Mouse (Mus musculus) gastrocnemius, adult 2 months (tissue): ENCODE measurements at regions not wholly inside any gene's neighbourhood (a gene's known extent, or its start where the extent isn't known, plus 50 kb on each side); places are given as distances from the start of the nearest gene placed in this dataset.

ENCODE experiments used
- DNase-seq: peaks from one replicate; pipeline ENCODE4 v3.0.0; 2022
- H3K27ac ChIP-seq: fragments of 200-600 bp; 2 replicates; pipeline ENCODE4 v1.8.1; 2022; ENCODE audit warnings: mild to moderate bottlenecking
- H3K4me3 ChIP-seq: fragments of 200-600 bp; 2 replicates; pipeline ENCODE4 v1.8.1; 2022; ENCODE audit warnings: mild to moderate bottlenecking, moderate library complexity
- CTCF ChIP-seq: fragments of 200-600 bp; IDR thresholded peaks from 2 replicates; pipeline ENCODE4 v1.8.1; 2022; ENCODE audit warnings: antibody characterized with exemption, mild to moderate bottlenecking, moderate library complexity
- intact Hi-C: fragments of 180-260 bp; cut with DNase I; formaldehyde crosslinking; loops from one replicate; pipeline ENCODE4 v1.15.1; 2025

DNA sequence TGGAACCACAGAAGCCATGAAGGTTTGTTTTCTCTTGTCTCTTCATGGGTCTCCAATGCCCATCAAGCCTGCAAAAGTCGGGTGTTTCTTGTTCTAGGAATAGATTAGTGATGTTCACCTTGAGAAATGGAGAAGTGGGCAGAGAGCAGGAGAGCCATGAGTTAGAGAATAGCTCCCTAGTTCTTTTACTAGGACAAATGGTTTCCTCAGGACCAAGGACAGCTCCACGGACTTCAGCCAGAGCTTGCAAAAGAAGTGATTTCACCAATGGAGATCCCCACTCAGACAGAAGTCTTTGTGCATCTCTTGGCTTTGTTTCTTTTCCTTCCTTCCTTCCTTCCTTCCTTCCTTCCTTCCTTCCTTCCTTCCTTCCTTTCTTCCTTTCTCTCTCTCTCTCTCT is 166.3 kb upstream of the 1700012A03Rik start:
- DNase-seq, result no peak
- intact Hi-C loops, result no loop called here
- TF ChIP-seq CTCF, result no peak
- H3K27ac ChIP-seq, result no peak overlapping the region
- H3K4me3 ChIP-seq, result no peak overlapping the region

DNA sequence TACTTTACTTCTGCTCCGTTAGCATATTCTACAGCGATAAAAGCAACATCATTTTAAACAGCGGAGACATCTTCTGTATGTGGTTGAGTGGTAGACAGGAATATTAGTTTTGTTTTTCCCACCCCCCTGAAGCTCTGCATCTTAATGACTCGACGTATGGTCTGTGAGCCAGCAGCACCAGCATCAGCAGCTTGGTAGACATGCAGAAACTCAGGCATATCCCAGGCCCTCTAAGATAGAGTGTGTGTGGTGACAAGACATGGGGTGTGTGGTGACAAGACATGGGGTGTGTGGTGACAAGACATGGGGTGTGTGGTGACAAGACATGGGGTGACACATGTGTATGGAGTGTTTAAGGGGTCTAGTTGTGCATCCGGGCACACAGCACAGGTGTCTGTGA is 175.4 kb upstream of the 1700012A03Rik start:
- TF ChIP-seq CTCF, result no peak
- intact Hi-C loops, result no loop called here
- H3K4me3 ChIP-seq, result no peak overlapping the region
- no peak overlapping the region for H3K27ac ChIP-seq
- DNase-seq, result no peak

DNA sequence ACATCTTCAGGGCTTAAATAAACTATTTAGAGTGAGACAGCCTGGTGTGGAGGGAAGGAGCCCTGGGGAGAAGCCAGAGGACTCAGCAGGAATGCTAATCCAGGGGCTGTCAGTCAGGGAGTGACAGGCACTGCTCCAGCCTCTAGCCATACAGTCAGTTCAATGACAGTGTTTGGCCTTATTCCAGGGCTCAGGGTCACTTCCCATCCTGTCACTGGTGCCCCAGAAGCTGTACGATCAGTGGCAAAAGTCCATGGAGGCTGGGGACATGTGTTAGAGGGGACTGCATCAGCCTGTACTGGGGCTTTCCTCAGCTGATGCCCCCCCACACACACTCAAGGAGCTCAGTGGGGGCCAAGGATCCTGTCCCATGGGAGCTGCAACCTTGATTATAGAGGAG is 176.1 kb upstream of the 1700012A03Rik start:
- DNase-seq, result no peak
- intact Hi-C loops, result no loop called here
- no peak for TF ChIP-seq CTCF
- Histone ChIP-seq H3K4me3 (no peak overlapping the region), H3K27ac (no peak overlapping the region)

DNA sequence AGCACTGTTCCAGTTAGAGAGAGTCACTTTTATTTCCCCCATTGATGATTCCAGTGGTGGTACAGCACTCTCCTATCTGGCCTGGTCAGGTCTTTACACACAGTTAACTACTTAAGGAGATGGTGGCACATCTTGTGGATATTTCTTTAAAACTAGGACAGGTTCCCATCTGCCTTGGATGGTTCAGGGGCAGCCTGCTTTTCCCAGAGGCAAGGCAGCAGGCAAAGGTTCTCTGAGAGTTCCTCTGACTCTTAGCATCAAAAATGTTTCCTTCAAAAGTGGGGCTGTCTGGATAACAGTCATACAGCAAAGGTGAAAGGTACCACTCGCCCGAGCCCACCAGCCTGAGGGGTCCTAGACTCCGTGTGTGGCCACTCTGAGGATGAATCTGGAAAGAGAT is 178.3 kb upstream of the 1700012A03Rik start:
- H3K27ac ChIP-seq, result no peak overlapping the region
- no peak overlapping the region for H3K4me3 ChIP-seq
- intact Hi-C loops, result no loop called here
- TF ChIP-seq CTCF, result no peak
- DNase-seq, result no peak

DNA sequence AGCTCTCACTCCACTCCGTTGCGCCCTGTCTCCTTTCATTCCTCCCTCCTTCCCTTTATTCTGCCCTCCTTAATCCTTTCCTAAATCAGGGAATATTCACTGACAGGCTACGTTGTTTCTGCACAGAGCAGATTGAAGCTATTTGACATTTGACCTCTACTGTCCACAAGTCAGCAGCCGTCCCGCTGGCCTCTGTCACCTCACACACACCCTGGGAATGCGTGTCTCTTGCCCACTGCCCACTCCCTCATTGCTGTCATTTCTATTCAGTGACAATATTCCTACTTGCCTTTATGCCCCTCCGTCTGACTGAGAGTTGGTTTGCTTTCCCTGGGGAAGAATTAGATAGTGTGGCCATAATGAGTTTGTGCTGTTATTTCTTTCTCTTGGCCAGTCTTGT is 188.1 kb upstream of the 1700012A03Rik start:
- TF ChIP-seq CTCF, result no peak
- intact Hi-C loops, result no loop called here
- H3K27ac ChIP-seq, result no peak overlapping the region
- no peak overlapping the region for H3K4me3 ChIP-seq
- DNase-seq, result no peak

DNA sequence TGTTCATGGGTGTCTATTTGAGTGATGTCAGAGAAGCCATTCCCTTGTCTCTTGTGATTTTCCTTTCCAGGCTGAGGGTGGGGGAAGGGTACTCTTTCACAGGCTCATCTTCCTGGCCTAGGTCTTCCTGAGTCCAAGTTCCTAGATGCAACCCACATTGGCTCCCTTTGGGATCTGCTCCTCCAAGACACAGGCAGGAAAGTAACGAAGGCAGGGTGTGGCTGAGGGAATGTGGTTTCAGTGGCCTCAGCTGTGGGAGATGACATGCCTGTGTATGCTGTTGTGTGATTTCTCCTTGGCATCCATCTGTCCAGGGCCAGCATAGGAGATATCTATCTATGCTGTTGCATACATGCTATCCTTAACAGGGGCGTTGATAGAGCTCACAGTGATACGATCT is 190.4 kb upstream of the 1700012A03Rik start:
- intact Hi-C loops, result no loop called here
- no peak overlapping the region for H3K4me3 ChIP-seq
- H3K27ac ChIP-seq, result no peak overlapping the region
- no peak for DNase-seq
- no peak for TF ChIP-seq CTCF

DNA sequence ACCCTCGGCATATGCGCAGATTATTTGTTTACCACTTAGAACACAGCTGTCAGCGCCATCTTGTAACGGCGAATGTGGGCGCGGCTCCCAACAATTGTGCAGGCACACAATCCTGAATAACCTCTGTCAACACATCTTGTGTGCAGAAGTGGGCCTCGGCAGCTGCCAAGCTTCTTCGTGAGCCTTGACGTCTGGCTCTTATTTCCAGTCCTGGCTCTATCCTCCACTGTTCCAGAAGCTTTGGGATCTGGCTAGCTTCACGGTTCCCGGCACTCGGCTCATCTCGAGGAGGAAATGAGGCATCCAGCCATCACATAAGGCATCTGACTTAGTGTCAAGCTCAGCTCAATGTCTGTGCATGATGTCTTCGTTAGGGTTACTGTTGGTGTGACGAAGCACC is 195.8 kb upstream of the 1700012A03Rik start:
- Histone ChIP-seq H3K4me3 (no peak overlapping the region), H3K27ac (no peak overlapping the region)
- DNase-seq, result no peak
- TF ChIP-seq CTCF, result no peak
- intact Hi-C loops, result no loop called here

DNA sequence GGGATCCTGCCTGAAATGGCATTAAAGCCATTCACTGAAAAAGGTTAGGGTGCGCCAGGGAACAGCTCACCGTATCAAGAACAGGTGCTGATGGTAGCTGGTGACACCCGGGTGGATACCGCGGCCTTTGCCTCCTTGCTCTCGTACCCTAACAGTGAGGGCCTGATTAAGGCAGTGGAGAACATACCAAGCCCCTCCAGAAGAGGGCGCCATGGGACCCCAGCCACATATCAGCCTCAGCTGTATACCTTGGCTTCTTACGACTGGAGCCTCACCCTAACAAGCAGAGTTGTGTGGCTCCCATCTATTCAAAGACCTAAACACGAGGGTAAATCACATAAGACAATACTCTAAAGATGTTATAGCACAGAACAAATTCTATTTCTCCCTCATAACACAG is 203.7 kb upstream of the 1700012A03Rik start:
- intact Hi-C loops, result no loop called here
- TF ChIP-seq CTCF, result no peak
- DNase-seq, result no peak
- Histone ChIP-seq H3K4me3 (no peak overlapping the region), H3K27ac (no peak overlapping the region)

DNA sequence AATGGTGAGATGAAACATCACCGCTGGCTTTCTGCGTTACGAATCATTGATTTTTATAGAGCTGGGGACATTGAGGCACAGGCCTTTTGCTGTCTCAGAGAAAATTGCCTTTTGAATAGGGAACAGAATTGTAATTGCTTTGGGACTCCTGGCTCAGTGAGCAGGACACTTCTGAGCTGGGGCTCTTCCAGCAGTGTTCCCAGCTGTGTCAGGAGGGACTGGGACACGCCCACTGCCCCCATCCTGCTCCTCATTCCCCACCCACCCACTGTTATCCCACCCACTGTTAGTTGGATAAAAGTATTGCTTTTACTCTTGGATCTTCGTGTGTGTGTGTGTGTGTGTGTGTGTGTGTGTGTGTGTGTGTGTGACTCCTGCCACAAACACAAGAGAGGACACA is 204.4 kb upstream of the 1700012A03Rik start:
- no peak for DNase-seq
- Histone ChIP-seq H3K4me3 (no peak overlapping the region), H3K27ac (no peak overlapping the region)
- no peak for TF ChIP-seq CTCF
- intact Hi-C loops, result no loop called here

DNA sequence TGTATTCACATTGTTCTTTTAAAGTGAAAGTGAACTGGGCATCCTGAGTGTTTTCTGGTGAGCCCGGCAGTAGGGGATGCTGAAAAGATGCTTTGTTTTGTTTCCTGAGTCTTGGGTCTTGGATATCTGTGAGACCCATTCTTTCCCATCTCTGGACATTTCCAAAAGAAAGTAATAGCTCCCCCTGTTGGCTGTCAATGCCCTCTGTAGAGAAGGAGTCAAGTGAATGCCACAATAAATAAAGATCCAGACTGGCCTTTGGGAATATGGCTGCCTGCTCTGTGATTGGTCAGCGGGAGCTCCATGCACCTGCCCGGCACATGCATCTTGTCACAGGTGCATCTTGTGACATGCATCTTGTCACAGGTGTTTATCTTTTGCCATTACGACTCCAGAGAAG is 209.4 kb upstream of the 1700012A03Rik start:
- H3K27ac ChIP-seq, result no peak overlapping the region
- DNase-seq, result no peak
- H3K4me3 ChIP-seq, result no peak overlapping the region
- peak; percentile 9; the same call in 1 of the 2 replicates for TF ChIP-seq CTCF
- intact Hi-C loops, result no loop called here

DNA sequence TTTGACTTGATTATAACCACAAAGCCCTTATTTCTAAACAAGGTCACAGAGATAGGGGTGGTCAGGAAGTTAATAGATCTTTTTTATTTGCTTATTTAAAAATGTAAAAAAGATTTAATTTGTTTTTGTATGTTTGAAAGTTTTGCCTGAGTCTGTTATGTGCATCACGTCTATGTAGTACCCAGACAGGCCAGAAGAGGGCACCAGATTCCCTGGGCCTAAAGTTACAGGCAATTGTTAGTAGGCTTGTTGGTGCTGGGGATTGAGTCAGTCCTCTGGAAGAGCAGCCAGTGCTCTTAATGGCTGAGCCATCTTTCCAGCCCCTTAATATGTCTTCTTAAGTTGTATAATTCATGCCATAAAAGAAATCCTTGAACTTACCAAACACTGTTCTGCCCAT is 211.5 kb upstream of the 1700012A03Rik start:
- no peak overlapping the region for H3K4me3 ChIP-seq
- no peak overlapping the region for H3K27ac ChIP-seq
- intact Hi-C loops, result no loop called here
- TF ChIP-seq CTCF, result peak; percentile 48
- DNase-seq, result no peak

DNA sequence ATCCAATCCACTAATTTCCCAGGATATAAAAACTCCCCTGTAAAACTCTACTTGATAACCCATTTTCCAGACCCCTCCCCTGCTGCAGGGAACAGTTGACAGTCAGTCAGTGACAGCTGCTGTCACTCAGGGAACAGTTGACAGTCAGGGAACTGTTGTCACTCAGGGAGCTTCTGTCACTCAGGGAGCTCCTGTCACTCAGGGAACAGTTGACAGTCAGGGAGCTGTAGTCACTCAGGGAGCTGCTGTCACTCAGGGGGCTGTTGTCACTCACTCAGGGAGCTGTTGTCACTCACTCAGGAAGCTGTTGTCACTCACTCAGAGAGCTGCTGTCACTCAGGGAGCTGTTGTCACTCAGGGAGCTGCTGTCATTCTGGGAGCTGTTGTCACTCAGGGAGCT is 214.3 kb upstream of the 1700012A03Rik start:
- no peak for TF ChIP-seq CTCF
- H3K27ac ChIP-seq, result no peak overlapping the region
- DNase-seq, result no peak
- H3K4me3 ChIP-seq, result no peak overlapping the region
- intact Hi-C loops, result no loop called here

DNA sequence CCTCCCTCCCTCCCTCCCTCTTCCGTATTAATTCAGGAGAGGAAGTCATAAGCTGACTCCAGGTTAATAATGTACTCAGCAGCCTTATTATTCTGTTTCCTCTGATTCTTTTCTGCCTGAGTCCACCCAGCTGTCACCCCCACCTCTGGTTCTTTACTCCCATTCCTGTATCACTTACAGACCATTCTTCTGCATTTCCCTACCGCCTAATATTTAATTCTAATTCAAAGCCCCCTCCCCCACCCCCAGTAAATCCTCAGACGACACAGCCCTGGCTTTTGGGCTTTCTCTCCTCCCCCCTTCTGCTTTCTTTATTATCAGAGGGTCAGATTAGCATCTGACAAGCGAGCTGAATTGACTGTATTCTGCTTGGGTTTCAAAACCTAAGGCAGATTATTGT is 215.5 kb upstream of the 1700012A03Rik start:
- Histone ChIP-seq H3K27ac (no peak overlapping the region), H3K4me3 (no peak overlapping the region)
- intact Hi-C loops, result no loop called here
- no peak for TF ChIP-seq CTCF
- DNase-seq, result no peak

DNA sequence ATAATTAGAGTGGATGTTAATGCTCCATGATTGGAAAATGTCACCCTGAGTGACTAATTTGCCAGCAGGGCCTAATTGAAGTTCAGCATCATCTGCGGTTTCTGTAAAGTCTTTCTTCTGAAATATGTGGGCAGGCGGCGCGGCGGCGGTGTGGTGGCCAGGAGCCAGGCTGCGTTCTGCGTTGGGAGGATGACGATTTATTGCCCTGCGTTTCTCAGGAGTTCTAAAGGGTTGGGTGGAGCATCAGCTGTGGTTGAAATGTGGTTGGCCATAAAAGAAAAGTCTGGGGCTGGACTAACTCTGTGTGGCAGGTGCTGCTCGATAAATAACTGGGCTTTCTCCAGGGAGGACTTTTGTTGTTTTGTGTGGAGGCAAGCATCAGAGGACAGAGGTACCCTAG is 219.4 kb upstream of the 1700012A03Rik start:
- intact Hi-C loops, result no loop called here
- no peak for TF ChIP-seq CTCF
- no peak for DNase-seq
- no peak overlapping the region for H3K4me3 ChIP-seq
- H3K27ac ChIP-seq, result no peak overlapping the region

DNA sequence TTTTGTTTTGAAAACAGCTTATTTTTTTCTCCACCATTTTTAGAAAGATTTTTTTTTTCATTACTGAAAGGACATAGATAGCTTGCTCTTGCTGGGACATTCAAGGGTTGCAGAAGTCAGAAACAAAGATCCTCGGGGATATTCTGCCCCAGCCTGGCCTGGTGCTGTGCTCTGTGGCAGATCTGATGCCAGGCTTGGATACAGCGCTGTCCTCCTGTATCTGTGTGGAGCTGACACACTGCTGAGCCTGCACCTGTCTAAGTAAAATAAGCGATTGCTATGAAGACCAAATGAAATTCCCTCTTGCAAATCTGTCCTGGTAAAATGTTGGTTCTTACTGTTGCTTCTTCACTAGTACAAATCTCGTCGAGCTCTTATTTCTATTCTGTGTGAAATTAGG is 226.4 kb upstream of the 1700012A03Rik start:
- no peak overlapping the region for H3K4me3 ChIP-seq
- TF ChIP-seq CTCF, result no peak
- intact Hi-C loops, result no loop called here

More for the DNA sequence above, 226.4 kb upstream of the 1700012A03Rik start:
- DNase-seq, result no peak
- H3K27ac ChIP-seq, result no peak overlapping the region
